Mouse (Mus musculus): ENCODE measurements around the gene Catsper1. TPM values are rescaled to one million over a fixed set of nuclear protein-coding genes. Genes with fewer than 3 reads are reported as not detected.

Gene Catsper1
- total RNA-seq, 2 experiments from 2014 or later: not detected

GRCm38 (mm10) chr19:5365751-5366150, 30.2 kb downstream of the Catsper1 start:
- H3K27ac ChIP-seq: peak overlapping the region; percentile 100
- intact Hi-C loops (cut with DNase I): loop anchor here (1.0 kb wide), 1 partner anchor 23 kb away; the partner anchor contains the start of gene Sart1
- no peak for TF ChIP-seq CTCF (IDR thresholded peaks at IDR 0.05)
- DNase-seq: peak; percentile 22
- peak overlapping the region; percentile 80 for H3K4me3 ChIP-seq

GRCm38 (mm10) chr19:5366175-5367052, 30.9 kb downstream of the Catsper1 start, which contains the start of gene Eif1ad:
Gene Eif1ad (plus strand): TSS chr19:5366741.
- TF ChIP-seq CTCF (IDR thresholded peaks at IDR 0.05): peak; percentile 50
- Histone ChIP-seq H3K27ac (peak within 1 kb of the TSS; percentile 100), H3K4me3 (peak within 1 kb of the TSS; percentile 80)
- intact Hi-C loops (cut with DNase I): loop anchor here (1.0 kb wide), 1 partner anchor 22 kb away; the partner anchor contains the start of gene Sart1
- DNase-seq: peak; percentile 95

- Histone ChIP-seq H3K27ac (peak within 1 kb of the TSS; percentile 100), H3K4me3 (peak within 1 kb of the TSS; percentile 80)
- TF ChIP-seq CTCF (IDR thresholded peaks at IDR 0.05): no peak
- intact Hi-C loops (cut with DNase I): no loop called here
- no peak for DNase-seq
Observed at GRCm38 (mm10) chr19:5367053-5367359, 31.5 kb downstream of the Catsper1 start, which contains the start of gene Banf1. Gene Banf1 (minus strand): TSS chr19:5367168.

GRCm38 (mm10) chr19:5367455-5367854, 31.9 kb downstream of the Catsper1 start:
- DNase-seq: no peak
- peak overlapping the region; percentile 80 for H3K4me3 ChIP-seq
- H3K27ac ChIP-seq: peak overlapping the region; percentile 100
- intact Hi-C loops (cut with DNase I): no loop called here
- TF ChIP-seq CTCF (IDR thresholded peaks at IDR 0.05): peak; percentile 17; the same call in 1 of the 2 replicates

GRCm38 (mm10) chr19:5370932-5371331, 35.4 kb downstream of the Catsper1 start:
- intact Hi-C loops (cut with DNase I): no loop called here
- H3K27ac ChIP-seq: no peak overlapping the region
- DNase-seq: no peak
- no peak overlapping the region for H3K4me3 ChIP-seq
- no peak for TF ChIP-seq CTCF (IDR thresholded peaks at IDR 0.05)

- no peak for TF ChIP-seq CTCF (IDR thresholded peaks at IDR 0.05)
- DNase-seq: no peak
- Histone ChIP-seq H3K27ac (no peak overlapping the region), H3K4me3 (no peak overlapping the region)
- intact Hi-C loops (cut with DNase I): no loop called here
Observed at GRCm38 (mm10) chr19:5372724-5373123, 37.2 kb downstream of the Catsper1 start.

GRCm38 (mm10) chr19:5374177-5374576, 38.6 kb downstream of the Catsper1 start:
- Histone ChIP-seq H3K27ac (no peak overlapping the region), H3K4me3 (no peak overlapping the region)
- intact Hi-C loops (cut with DNase I): no loop called here
- DNase-seq: no peak
- no peak for TF ChIP-seq CTCF (IDR thresholded peaks at IDR 0.05)

- Histone ChIP-seq H3K4me3 (no peak overlapping the region), H3K27ac (no peak overlapping the region)
- no peak for TF ChIP-seq CTCF (IDR thresholded peaks at IDR 0.05)
- intact Hi-C loops (cut with DNase I): no loop called here
- no peak for DNase-seq
Observed at GRCm38 (mm10) chr19:5374748-5375147, 39.2 kb downstream of the Catsper1 start.

GRCm38 (mm10) chr19:5377446-5377845, 41.9 kb downstream of the Catsper1 start:
- intact Hi-C loops (cut with DNase I): no loop called here
- Histone ChIP-seq H3K27ac (no peak overlapping the region), H3K4me3 (no peak overlapping the region)
- TF ChIP-seq CTCF (IDR thresholded peaks at IDR 0.05): no peak
- no peak for DNase-seq

- H3K4me3 ChIP-seq: no peak overlapping the region
- H3K27ac ChIP-seq: no peak overlapping the region
- DNase-seq: no peak
- intact Hi-C loops (cut with DNase I): no loop called here
- no peak for TF ChIP-seq CTCF (IDR thresholded peaks at IDR 0.05)
Observed at GRCm38 (mm10) chr19:5383326-5383725, 47.8 kb downstream of the Catsper1 start.

GRCm38 (mm10) chr19:5384715-5385114, 49.2 kb downstream of the Catsper1 start:
- no peak overlapping the region for H3K27ac ChIP-seq
- DNase-seq: no peak
- H3K4me3 ChIP-seq: no peak overlapping the region
- intact Hi-C loops (cut with DNase I): no loop called here
- TF ChIP-seq CTCF (IDR thresholded peaks at IDR 0.05): no peak

- DNase-seq: peak; percentile 47
- TF ChIP-seq CTCF (IDR thresholded peaks at IDR 0.05): no peak
- intact Hi-C loops (cut with DNase I): loop anchor here (1.0 kb wide), 1 partner anchor 22 kb away; the partner anchor contains the start of gene Eif1ad
- peak overlapping the region; percentile 86 for H3K4me3 ChIP-seq
- H3K27ac ChIP-seq: peak overlapping the region; percentile 94
Observed at GRCm38 (mm10) chr19:5388011-5388441, 52.5 kb downstream of the Catsper1 start.

GRCm38 (mm10) chr19:5388588-5389242, 53.2 kb downstream of the Catsper1 start, which contains the start of gene Sart1:
Gene Sart1 (minus strand): TSS chr19:5388703.
- intact Hi-C loops (cut with DNase I): loop anchor here (1.0 kb wide), 1 partner anchor 22 kb away; the partner anchor contains the start of gene Eif1ad
- DNase-seq: peak; percentile 98
- H3K4me3 ChIP-seq: peak within 1 kb of the TSS; percentile 86
- peak within 1 kb of the TSS; percentile 94 for H3K27ac ChIP-seq
- no peak for TF ChIP-seq CTCF (IDR thresholded peaks at IDR 0.05)

Measured in gastrocnemius, adult 2 months (tissue).